Comparison of ENCODE assay signal across 8 mouse cellular contexts in the genomic region with DNA sequence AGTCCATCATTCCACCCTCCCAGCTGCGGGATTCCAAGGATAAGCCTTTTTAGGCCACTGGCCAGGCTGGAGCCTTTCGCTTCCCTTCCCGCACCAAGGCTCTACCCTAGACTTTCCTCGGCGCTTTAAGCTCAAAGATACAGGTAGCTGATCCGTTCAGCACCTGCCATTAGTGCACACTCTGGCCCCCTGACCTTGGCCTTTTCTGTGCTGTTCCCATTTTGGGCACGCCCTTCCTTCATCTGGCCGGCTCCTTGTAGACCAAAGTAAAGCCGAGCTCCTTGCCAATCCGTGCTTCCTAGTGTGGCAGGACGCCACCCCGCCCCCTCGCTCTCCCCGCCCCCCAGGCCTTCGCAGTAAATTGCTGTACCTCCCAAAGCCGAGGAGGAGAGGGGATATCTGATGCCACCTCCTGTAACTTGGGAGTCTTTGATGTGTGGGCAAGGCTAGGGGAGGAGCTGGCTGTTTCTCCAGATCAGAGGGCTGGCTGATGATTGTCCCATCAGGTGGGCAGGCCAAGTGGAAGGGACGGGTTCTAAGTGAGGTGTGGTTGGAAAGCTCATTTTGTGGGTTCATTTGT. TPM values are rescaled to one million over a fixed set of nuclear protein-coding genes. Genes with fewer than 3 reads are reported as not detected.
DNase-seq lines count a peak whose midpoint lies in the region; ATAC-seq lines count a peak whose summit lies in the region.

No protein-coding gene starts in this region.

- H3K4me2 ChIP-seq in intestine, embryonic 14.5 days (ENCODE audit: low read length), result peak overlapping the region; percentile 100
- peak overlapping the region; percentile 87 for H3K4me2 ChIP-seq in neural tube, embryonic 15.5 days

- peak; percentile 17 for DNase-seq in cerebellum, adult 9-11 months
- DNase-seq in cerebellum, postnatal 36 days, result no peak
- DNase-seq in right cerebral cortex, postnatal 14 days, result peak; percentile 32
- DNase-seq in right cerebral cortex, postnatal 25 days, result no peak
- no peak for DNase-seq in intestine, embryonic 14.5 days (ENCODE audit: low spot score)
- no peak for DNase-seq in urinary bladder, postnatal 10 days (ENCODE audit: low spot score)
- no peak for DNase-seq in thymus, postnatal 25 days

- 2% methylated on average over 17 of the region's 17 CpGs for WGBS in intestine, embryonic 14.5 days
- under 1% methylated on average over 17 of the region's 17 CpGs for WGBS in neural tube, embryonic 15.5 days

- H3K27ac ChIP-seq in intestine, embryonic 14.5 days (ENCODE audit: low read depth), result no peak overlapping the region
- H3K27ac ChIP-seq in neural tube, embryonic 15.5 days (replicated peaks), result peak overlapping the region; percentile 84

- peak overlapping the region; percentile 51 for H3K4me3 ChIP-seq in intestine, embryonic 14.5 days (ENCODE audit: low read depth, low read length)
- H3K4me3 ChIP-seq in neural tube, embryonic 15.5 days (replicated peaks), result peak overlapping the region; percentile 63

- ATAC-seq in intestine, embryonic 14.5 days (replicated peaks; ENCODE audit: low FRiP score, low TSS enrichment, low read depth), result peak; percentile 40
- ATAC-seq in neural tube, embryonic 15.5 days (ENCODE audit: low FRiP score), result peak; percentile 7; the same call in 1 of the 2 replicates

- H3K9ac ChIP-seq in intestine, embryonic 14.5 days (ENCODE audit: low read length), result no peak overlapping the region
- H3K9ac ChIP-seq in neural tube, embryonic 15.5 days (replicated peaks), result peak overlapping the region; percentile 66

- H3K9me3 ChIP-seq in intestine, embryonic 14.5 days (ENCODE audit: control insufficient read depth, low read length), result no peaks in the 10 kb centered on the region
- H3K9me3 ChIP-seq in neural tube, embryonic 15.5 days (replicated peaks), result no peaks in the 10 kb centered on the region

- peaks cover 9% of the 10 kb centered on the region; the same call in 1 of the 2 replicates for H3K4me1 ChIP-seq in intestine, embryonic 14.5 days (replicated peaks; ENCODE audit: control insufficient read depth, insufficient read depth, low read length)
- H3K4me1 ChIP-seq in neural tube, embryonic 15.5 days, result peaks cover 33% of the 10 kb centered on the region

- H3K36me3 ChIP-seq in intestine, embryonic 14.5 days (ENCODE audit: control insufficient read depth, insufficient read depth, low read length), result no peaks in the 10 kb centered on the region
- no peaks in the 10 kb centered on the region for H3K36me3 ChIP-seq in neural tube, embryonic 15.5 days

- H3K27me3 ChIP-seq in intestine, embryonic 14.5 days (replicated peaks; ENCODE audit: control insufficient read depth, insufficient read depth, low read length), result peaks cover 64% of the 10 kb centered on the region
- H3K27me3 ChIP-seq in neural tube, embryonic 15.5 days (replicated peaks), result peaks cover 26% of the 10 kb centered on the region

RNA-seq across cellular contexts. Expression of gene Wfs1, which starts 40.4 kb away (rescaled TPM):
- polyA plus RNA-seq in intestine, embryonic 14.5 days (2014; fragmentation: Nextera tagmentation; extraction: Ambion mirVana), result 13.3 and 13.6 TPM in 2 replicates
- polyA plus RNA-seq in neural tube, embryonic 15.5 days (2015; fragmentation: Nextera tagmentation; extraction: Ambion mirVana), result 9.4 and 9.7 TPM in 2 replicates

RNA-seq across cellular contexts. Expression of gene Gm1043, which starts 55.8 kb away (rescaled TPM):
- not detected in 2 replicates for polyA plus RNA-seq in intestine, embryonic 14.5 days (2014; fragmentation: Nextera tagmentation; extraction: Ambion mirVana)
- polyA plus RNA-seq in neural tube, embryonic 15.5 days (2015; fragmentation: Nextera tagmentation; extraction: Ambion mirVana), result 1.3 and 2.1 TPM in 2 replicates

Comparison
In these comparisons a context has a peak if more than half of its experiments do, and no peak if none do; other contexts are left out.
1. DNase-seq: peak in cerebellum, adult 9-11 months (single experiment) and right cerebral cortex, postnatal 14 days (single experiment); none in cerebellum, postnatal 36 days (0 of 2), right cerebral cortex, postnatal 25 days (single experiment), intestine, embryonic 14.5 days (single experiment), urinary bladder, postnatal 10 days (single experiment) and thymus, postnatal 25 days (single experiment).